Mouse (Mus musculus) CD4-positive, CD25-positive, alpha-beta regulatory T cell, adult 2 months (primary cell): ENCODE data around the gene Irgc1.

ENCODE experiments used
- DNase-seq: peaks from one replicate; pipeline ENCODE4 v3.0.0-alpha.2; 2012; ENCODE audit warnings: low read depth, low spot score

Irgc1 gene

GRCm38 (mm10) chr7:24437981-24438380 is 14.1 kb downstream of the Irgc1 start:
- DNase-seq, result no peak

- no peak for DNase-seq
Observed at GRCm38 (mm10) chr7:24435305-24435704, 16.8 kb downstream of the Irgc1 start.

- peak; percentile 57 for DNase-seq
Observed at GRCm38 (mm10) chr7:24431713-24432112, 20.4 kb downstream of the Irgc1 start.

- DNase-seq, result peak; percentile 71
Observed at GRCm38 (mm10) chr7:24430551-24431345, 21.3 kb downstream of the Irgc1 start.

- DNase-seq, result no peak
Observed at GRCm38 (mm10) chr7:24429413-24430112, 22.5 kb downstream of the Irgc1 start.

GRCm38 (mm10) chr7:24428725-24429124 is 23.4 kb downstream of the Irgc1 start:
- no peak for DNase-seq

GRCm38 (mm10) chr7:24427168-24427567 is 24.9 kb downstream of the Irgc1 start:
- DNase-seq, result no peak

- no peak for DNase-seq
Observed at GRCm38 (mm10) chr7:24425919-24426318, 26.2 kb downstream of the Irgc1 start.

- DNase-seq, result no peak
Observed at GRCm38 (mm10) chr7:24423956-24424732, 28.0 kb downstream of the Irgc1 start.

- DNase-seq, result no peak
Observed at GRCm38 (mm10) chr7:24423107-24423763, 28.9 kb downstream of the Irgc1 start.

GRCm38 (mm10) chr7:24422251-24422650 is 29.8 kb downstream of the Irgc1 start:
- no peak for DNase-seq

GRCm38 (mm10) chr7:24421648-24422047 is 30.4 kb downstream of the Irgc1 start:
- no peak for DNase-seq

- DNase-seq, result no peak
Observed at GRCm38 (mm10) chr7:24419579-24419978, 32.5 kb downstream of the Irgc1 start.

GRCm38 (mm10) chr7:24415261-24415660 is 36.8 kb downstream of the Irgc1 start:
- DNase-seq, result no peak

- DNase-seq, result peak; percentile 90
Observed at GRCm38 (mm10) chr7:24413630-24414029, 38.5 kb downstream of the Irgc1 start.

- no peak for DNase-seq
Observed at GRCm38 (mm10) chr7:24410831-24411230, 41.3 kb downstream of the Irgc1 start.

GRCm38 (mm10) chr7:24410123-24410522 is 42.0 kb downstream of the Irgc1 start:
- no peak for DNase-seq

- no peak for DNase-seq
Observed at GRCm38 (mm10) chr7:24408186-24408585, 43.9 kb downstream of the Irgc1 start.

GRCm38 (mm10) chr7:24406528-24407344 is 45.4 kb downstream of the Irgc1 start:
- DNase-seq, result peak; percentile 88

GRCm38 (mm10) chr7:24405649-24406048 is 46.4 kb downstream of the Irgc1 start:
- DNase-seq, result no peak

- DNase-seq, result peak; percentile 62
Observed at GRCm38 (mm10) chr7:24402851-24403250, 49.2 kb downstream of the Irgc1 start.
